Mouse (Mus musculus): Measurements from ENCODE around the gene Klf6.

Klf6 gene

GRCm38 (mm10) chr13:5861157-5862002 lies at the start of gene Klf6:
Gene Klf6, plus strand, starts transcription at chr13:5861482.
- POLR2A ChIA-PET = interaction anchor here (0.5 to 6.0 kb wide), 114 partner anchors 8 to 1090 kb away, joined by 3 to 83 read pairs (median 4); no protein-coding TSS in a partner anchor
- CTCF ChIA-PET = no interaction called here

- ChIA-PET CTCF (interaction anchor here in 1 of 4 experiments (0.7 kb wide), 1 partner anchor 1699 kb away, joined by 3 read pairs; no protein-coding TSS in a partner anchor), POLR2A (interaction anchor here in 2 of 4 experiments (0.5 to 1.6 kb wide), 6 partner anchors 8 to 72 kb away, joined by 3 to 6 read pairs (median 3); no protein-coding TSS in a partner anchor)
Observed at GRCm38 (mm10) chr13:5813433-5813832, 47.8 kb upstream of the Klf6 start.

- ChIA-PET POLR2A (interaction anchor here in 1 of 4 experiments (1.6 kb wide), 1 partner anchor 8 kb away, joined by 4 read pairs; no protein-coding TSS in a partner anchor), CTCF (no interaction called here)
Observed at GRCm38 (mm10) chr13:5817250-5817649, 44.0 kb upstream of the Klf6 start.

- CTCF ChIA-PET = no interaction called here
- POLR2A ChIA-PET = interaction anchor here in 3 of 4 experiments (1.0 to 2.2 kb wide), 3 partner anchors 13 to 42 kb away, joined by 3 to 6 read pairs (median 5); partner anchors contain the start of gene Klf6 (in 2 of the 3)
Observed at GRCm38 (mm10) chr13:5819173-5819572, 42.1 kb upstream of the Klf6 start.

- ChIA-PET CTCF (no interaction called here), POLR2A (interaction anchor here (0.6 to 1.1 kb wide), 5 partner anchors 19 to 766 kb away, joined by 3 read pairs; partner anchors contain the start of gene Klf6 (in 1 of the 4))
Observed at GRCm38 (mm10) chr13:5822586-5822985, 38.7 kb upstream of the Klf6 start.

GRCm38 (mm10) chr13:5823150-5823549 lies 38.1 kb upstream of the Klf6 start:
- ChIA-PET POLR2A (interaction anchor here in 3 of 4 experiments (0.5 to 1.1 kb wide), 5 partner anchors 20 to 766 kb away, joined by 3 to 4 read pairs (median 3); partner anchors contain the start of gene Klf6 (in 1 of the 3)), CTCF (no interaction called here)

- CTCF ChIA-PET = no interaction called here
- POLR2A ChIA-PET = interaction anchor here in 3 of 4 experiments (1.0 to 1.5 kb wide), 10 partner anchors 8 to 39 kb away, joined by 3 to 15 read pairs (median 4); partner anchors contain the start of gene Klf6 (in 3 of the 3)
Observed at GRCm38 (mm10) chr13:5824189-5824815, 37.0 kb upstream of the Klf6 start.

- ChIA-PET CTCF (no interaction called here), POLR2A (interaction anchor here in 3 of 4 experiments (0.6 to 0.7 kb wide), 3 partner anchors 23 to 1070 kb away, joined by 3 read pairs; partner anchors contain the start of gene Klf6 (in 1 of the 3))
Observed at GRCm38 (mm10) chr13:5826170-5826827, 35.0 kb upstream of the Klf6 start.

- ChIA-PET POLR2A (interaction anchor here (0.7 to 4.6 kb wide), 10 partner anchors 10 to 30 kb away, joined by 3 to 34 read pairs (median 4); partner anchors contain the start of gene Klf6 (in 4 of the 4)), CTCF (no interaction called here)
Observed at GRCm38 (mm10) chr13:5831976-5832375, 29.3 kb upstream of the Klf6 start.

- POLR2A ChIA-PET = interaction anchor here in 2 of 4 experiments (1.2 to 1.6 kb wide), 3 partner anchors 24 kb away, joined by 4 read pairs; partner anchors contain the start of gene Klf6 (in 2 of the 2)
- CTCF ChIA-PET = no interaction called here
Observed at GRCm38 (mm10) chr13:5837174-5837777, 24.0 kb upstream of the Klf6 start.

- POLR2A ChIA-PET = interaction anchor here in 2 of 4 experiments (1.2 to 1.6 kb wide), 2 partner anchors 10 to 20 kb away, joined by 4 to 7 read pairs; partner anchors contain the start of gene Klf6 (in 1 of the 2)
- CTCF ChIA-PET = no interaction called here
Observed at GRCm38 (mm10) chr13:5841418-5841817, 19.9 kb upstream of the Klf6 start.

GRCm38 (mm10) chr13:5842911-5843310 lies 18.4 kb upstream of the Klf6 start:
- ChIA-PET CTCF (no interaction called here), POLR2A (interaction anchor here (0.7 to 5.4 kb wide), 11 partner anchors 9 to 154 kb away, joined by 3 to 83 read pairs (median 5); partner anchors contain the start of gene Klf6 (in 4 of the 4))

- POLR2A ChIA-PET = interaction anchor here (0.6 to 5.4 kb wide), 16 partner anchors 9 to 155 kb away, joined by 3 to 83 read pairs (median 5); partner anchors contain the start of gene Klf6 (in 4 of the 4)
- CTCF ChIA-PET = no interaction called here
Observed at GRCm38 (mm10) chr13:5843829-5844228, 17.5 kb upstream of the Klf6 start.

- ChIA-PET CTCF (no interaction called here), POLR2A (interaction anchor here (0.6 to 5.4 kb wide), 15 partner anchors 10 to 38 kb away, joined by 3 to 83 read pairs (median 6); partner anchors contain the start of gene Klf6 (in 3 of the 4))
Observed at GRCm38 (mm10) chr13:5844338-5844737, 16.9 kb upstream of the Klf6 start.

GRCm38 (mm10) chr13:5845161-5845590 lies 16.1 kb upstream of the Klf6 start:
- ChIA-PET POLR2A (interaction anchor here in 3 of 4 experiments (0.7 to 5.4 kb wide), 22 partner anchors 9 to 295 kb away, joined by 3 to 83 read pairs (median 6); partner anchors contain the start of gene Klf6 (in 3 of the 3)), CTCF (no interaction called here)

- ChIA-PET CTCF (no interaction called here), POLR2A (interaction anchor here in 3 of 4 experiments (0.6 to 5.4 kb wide), 22 partner anchors 8 to 295 kb away, joined by 3 to 83 read pairs (median 4); partner anchors contain the start of gene Klf6 (in 3 of the 3))
Observed at GRCm38 (mm10) chr13:5845605-5846004, 15.7 kb upstream of the Klf6 start.

- POLR2A ChIA-PET = interaction anchor here in 3 of 4 experiments (0.6 to 5.4 kb wide), 7 partner anchors 14 to 286 kb away, joined by 3 to 83 read pairs (median 4); partner anchors contain the start of gene Klf6 (in 3 of the 3)
- CTCF ChIA-PET = no interaction called here
Observed at GRCm38 (mm10) chr13:5846860-5847259, 14.4 kb upstream of the Klf6 start.

- CTCF ChIA-PET = no interaction called here
- POLR2A ChIA-PET = interaction anchor here in 3 of 4 experiments (0.5 to 5.4 kb wide), 4 partner anchors 13 to 287 kb away, joined by 3 to 83 read pairs (median 34); partner anchors contain the start of gene Klf6 (in 2 of the 3)
Observed at GRCm38 (mm10) chr13:5847736-5848135, 13.5 kb upstream of the Klf6 start.
